Mouse (Mus musculus) bone marrow macrophage, adult 2 months (primary cell): Measurements from ENCODE around the gene Osbpl6.

ENCODE experiments used
- CTCF ChIP-seq: IDR thresholded peaks from 2 replicates; pipeline ENCODE4 v1.5.1; 2012; ENCODE audit warnings: low read depth, mild to moderate bottlenecking, low read length, moderate library complexity
- POLR2A ChIP-seq: IDR thresholded peaks from 2 replicates; pipeline ENCODE4 v1.6.1; 2012; ENCODE audit warnings: mild to moderate bottlenecking, low read depth, low read length, borderline replicate concordance

- TF ChIP-seq CTCF (no peak), POLR2A (no peak)
Measured at GRCm38 (mm10) chr2:76442086-76442485, 35.8 kb downstream of the Osbpl6 start.
